Mouse (Mus musculus): ENCODE measurements at regions not wholly inside any gene's neighbourhood (a gene's known extent, or its start where the extent isn't known, plus 50 kb on each side); places are given as distances from the start of the nearest gene placed in this dataset.

- Histone ChIP-seq H3K9ac (ENCODE audit: insufficient read depth, low read depth) (no peak overlapping the region), H3K27me3 (replicated peaks) (no peaks in the 10 kb centered on the region), H3K36me3 (replicated peaks in 1 of 2; ENCODE audit: control insufficient read depth in 1 of 2, insufficient read depth in 1 of 2, low read length in 1 of 2) (no peaks in the 10 kb centered on the region), H3K4me3 (replicated peaks in 1 of 3; ENCODE audit: low read depth in 2 of 3, low read length in 2 of 3, poor library complexity in 1 of 3) (no peak overlapping the region), H3K79me2 (replicated peaks; ENCODE audit: control insufficient read depth, extremely low read depth, insufficient read depth, poor library complexity, severe bottlenecking) (no peaks in the 10 kb centered on the region), H3K4me1 (ENCODE audit: control insufficient read depth in 1 of 2, insufficient read depth in 2 of 2) (no peaks in the 10 kb centered on the region), H3K4me2 (ENCODE audit: insufficient read depth, low read depth, poor library complexity, severe bottlenecking) (no peak overlapping the region), H3K9me3 (replicated peaks; ENCODE audit: low read length) (peaks cover 31% of the 10 kb centered on the region), H3K27ac (ENCODE audit: insufficient read depth, low read depth) (no peak overlapping the region)
- TF ChIP-seq SMC3 (IDR thresholded peaks at IDR 0.05; ENCODE audit: low read depth, low read length): no peak
- TF ChIP-seq NELFE (IDR thresholded peaks at IDR 0.05; ENCODE audit: low read depth, low read length): no peak
- no peak for TF ChIP-seq JUN (IDR thresholded peaks at IDR 0.05; ENCODE audit: insufficient read depth, low read depth, low read length)
- TF ChIP-seq UBTF (IDR thresholded peaks at IDR 0.05; ENCODE audit: low read depth, low read length): no peak
- no peak for TF ChIP-seq SIN3A (IDR thresholded peaks at IDR 0.05; ENCODE audit: low read length)
- TF ChIP-seq ZNF384 (IDR thresholded peaks at IDR 0.05; ENCODE audit: low read depth, low read length): no peak
- TF ChIP-seq JUND (conservative IDR thresholded peaks at IDR 0.05; ENCODE audit: low read depth, low read length): no peak
- TF ChIP-seq MAFK (IDR thresholded peaks at IDR 0.05; ENCODE audit: insufficient replicate concordance, low read length): no peak
- TF ChIP-seq BHLHE40 (IDR thresholded peaks at IDR 0.05; ENCODE audit: low read depth, low read length): no peak
- no peak for TF ChIP-seq GABPA (IDR thresholded peaks at IDR 0.05; ENCODE audit: insufficient replicate concordance, low read depth, low read length)
- TF ChIP-seq MAX (IDR thresholded peaks at IDR 0.05; ENCODE audit: low read length): no peak
- no peak for TF ChIP-seq ZC3H11A (IDR thresholded peaks at IDR 0.05; ENCODE audit: low read depth, low read length)
- no peak for TF ChIP-seq USF1 (IDR thresholded peaks at IDR 0.05; ENCODE audit: low read depth, low read length)
- no peak for TF ChIP-seq TBP (conservative IDR thresholded peaks at IDR 0.05; ENCODE audit: low read depth, low read length)
- no peak for TF ChIP-seq KAT2A (IDR thresholded peaks at IDR 0.05; ENCODE audit: insufficient replicate concordance, low read length)
- TF ChIP-seq CHD1 (IDR thresholded peaks at IDR 0.05; ENCODE audit: low read depth, low read length): no peak
- TF ChIP-seq USF2 (conservative IDR thresholded peaks at IDR 0.05; ENCODE audit: low read depth, low read length): no peak
- TF ChIP-seq ZKSCAN1 (IDR thresholded peaks at IDR 0.05; ENCODE audit: borderline replicate concordance, low read depth, low read length): no peak
- no peak for TF ChIP-seq ZMIZ1 (IDR thresholded peaks at IDR 0.05; ENCODE audit: low read depth, low read length)
- no peak for DNase-seq (ENCODE audit: extremely low read depth)
- in situ Hi-C loops (cut with MboI; ENCODE audit: low pct_ligation_motif_present, low pct_unique_long_range_greater_than_20kb, low sequenced_read_pairs) (no loop called here), dilution Hi-C loops (cut with MboI; ENCODE audit: extremely low pct_ligation_motif_present, extremely low pct_unique_long_range_greater_than_20kb, low sequenced_read_pairs) (no loop called here)
Observed at GRCm38 (mm10) chr6:111702864-111703263, 570.7 kb upstream of the Lmcd1 start.

GRCm38 (mm10) chr6:111708277-111708676 is 565.3 kb upstream of the Lmcd1 start:
- no peaks in the 10 kb centered on the region for H3K79me2 ChIP-seq (replicated peaks; ENCODE audit: control insufficient read depth, extremely low read depth, insufficient read depth, poor library complexity, severe bottlenecking)
- DNase-seq (ENCODE audit: extremely low read depth): no peak
- no peaks in the 10 kb centered on the region for H3K4me1 ChIP-seq (ENCODE audit: control insufficient read depth in 1 of 2, insufficient read depth in 2 of 2)
- no peak overlapping the region for H3K27ac ChIP-seq (ENCODE audit: insufficient read depth, low read depth)
- peaks cover 26% of the 10 kb centered on the region for H3K9me3 ChIP-seq (replicated peaks; ENCODE audit: low read length)
- H3K27me3 ChIP-seq (replicated peaks): no peaks in the 10 kb centered on the region
- H3K4me3 ChIP-seq (replicated peaks in 1 of 3; ENCODE audit: low read depth in 2 of 3, low read length in 2 of 3, poor library complexity in 1 of 3): no peak overlapping the region
- H3K36me3 ChIP-seq (replicated peaks in 1 of 2; ENCODE audit: control insufficient read depth in 1 of 2, insufficient read depth in 1 of 2, low read length in 1 of 2): no peaks in the 10 kb centered on the region
- in situ Hi-C loops (cut with MboI; ENCODE audit: low pct_ligation_motif_present, low pct_unique_long_range_greater_than_20kb, low sequenced_read_pairs) (no loop called here), dilution Hi-C loops (cut with MboI; ENCODE audit: extremely low pct_ligation_motif_present, extremely low pct_unique_long_range_greater_than_20kb, low sequenced_read_pairs) (no loop called here)
- no peak for TF ChIP-seq ETS1 (conservative IDR thresholded peaks at IDR 0.05; ENCODE audit: low read depth, low read length)
- no peak for TF ChIP-seq ELF1 (IDR thresholded peaks at IDR 0.05; ENCODE audit: low read depth, low read length)
- TF ChIP-seq RCOR1 (conservative IDR thresholded peaks at IDR 0.05; ENCODE audit: low read depth, low read length): no peak
- no peak for TF ChIP-seq TBP (conservative IDR thresholded peaks at IDR 0.05; ENCODE audit: low read depth, low read length)
- no peak for TF ChIP-seq GABPA (IDR thresholded peaks at IDR 0.05; ENCODE audit: insufficient replicate concordance, low read depth, low read length)
- no peak for TF ChIP-seq CHD1 (IDR thresholded peaks at IDR 0.05; ENCODE audit: low read depth, low read length)
- TF ChIP-seq HCFC1 (IDR thresholded peaks at IDR 0.05; ENCODE audit: low read depth, low read length): no peak
- no peak for TF ChIP-seq MYC (IDR thresholded peaks at IDR 0.05; ENCODE audit: low read depth, low read length)
- TF ChIP-seq CHD2 (IDR thresholded peaks at IDR 0.05; ENCODE audit: low read length): no peak
- TF ChIP-seq POLR2AphosphoS2 (IDR thresholded peaks at IDR 0.05; ENCODE audit: low read depth, low read length): no peak
- TF ChIP-seq UBTF (IDR thresholded peaks at IDR 0.05; ENCODE audit: low read depth, low read length): no peak
- no peak for TF ChIP-seq IRF4 (IDR thresholded peaks at IDR 0.05; ENCODE audit: low read depth, low read length)
- no peak for TF ChIP-seq USF1 (IDR thresholded peaks at IDR 0.05; ENCODE audit: low read depth, low read length)
- TF ChIP-seq NRF1 (IDR thresholded peaks at IDR 0.05; ENCODE audit: low read depth, low read length): no peak
- TF ChIP-seq SMC3 (IDR thresholded peaks at IDR 0.05; ENCODE audit: low read depth, low read length): no peak
- no peak for TF ChIP-seq ZMIZ1 (IDR thresholded peaks at IDR 0.05; ENCODE audit: low read depth, low read length)
- TF ChIP-seq ZKSCAN1 (IDR thresholded peaks at IDR 0.05; ENCODE audit: borderline replicate concordance, low read depth, low read length): no peak
- TF ChIP-seq RAD21 (IDR thresholded peaks at IDR 0.05; ENCODE audit: low read depth, low read length): no peak
- TF ChIP-seq PAX5 (IDR thresholded peaks at IDR 0.05; ENCODE audit: low read length): no peak
- H3K9ac ChIP-seq (ENCODE audit: insufficient read depth, low read depth): no peak overlapping the region
- no peak overlapping the region for H3K4me2 ChIP-seq (ENCODE audit: insufficient read depth, low read depth, poor library complexity, severe bottlenecking)

Measured in CH12.LX (cell line).